Mouse (Mus musculus): ENCODE measurements around the gene Mrgprf. TPM values are rescaled to one million over a fixed set of nuclear protein-coding genes. Genes with fewer than 3 reads are reported as not detected.

The Mrgprf gene
- total RNA-seq, 1 experiment, result 0.49 TPM

GRCm38 (mm10) chr7:145301341-145302005, 845 bp downstream of the Mrgprf start:
- in situ Hi-C loops (cut with MboI; ENCODE audit: low sequenced_read_pairs in 2 of 2, unreplicated experiment in 2 of 2), result no loop called here
- Histone ChIP-seq H3K9me3 (ENCODE audit: control insufficient read depth, insufficient read depth, low read depth, low read length) (no peaks in the 10 kb centered on the region), H3K9ac (ENCODE audit: insufficient read depth, low read depth, low read length, poor library complexity, severe bottlenecking) (no peak overlapping the region), H3K4me1 (ENCODE audit: control insufficient read depth in 2 of 2, insufficient read depth in 2 of 2, low read length in 2 of 2, poor library complexity in 1 of 2) (peaks cover 0 to 4% of the 10 kb centered on the region in 2 experiments; a peak in 1 of 4 replicates), H3K27ac (ENCODE audit: insufficient read depth, low read depth, low read length, poor library complexity, severe bottlenecking) (no peak overlapping the region), H3K4me3 (ENCODE audit: insufficient read depth in 1 of 2, low read depth in 1 of 2, low read length in 2 of 2, poor library complexity in 1 of 2, severe bottlenecking in 1 of 2) (no peak overlapping the region), H3K36me3 (ENCODE audit: control insufficient read depth, insufficient read depth, low read length, poor library complexity, severe bottlenecking) (no peaks in the 10 kb centered on the region)
- TF ChIP-seq HCFC1 (IDR thresholded peaks at IDR 0.05; ENCODE audit: borderline replicate concordance, insufficient read depth, low read length) (no peak), MAFK (IDR thresholded peaks at IDR 0.05; ENCODE audit: insufficient read depth, low read depth, low read length) (no peak)
- no peak for DNase-seq (ENCODE audit: low read depth, low spot score)

DNA sequence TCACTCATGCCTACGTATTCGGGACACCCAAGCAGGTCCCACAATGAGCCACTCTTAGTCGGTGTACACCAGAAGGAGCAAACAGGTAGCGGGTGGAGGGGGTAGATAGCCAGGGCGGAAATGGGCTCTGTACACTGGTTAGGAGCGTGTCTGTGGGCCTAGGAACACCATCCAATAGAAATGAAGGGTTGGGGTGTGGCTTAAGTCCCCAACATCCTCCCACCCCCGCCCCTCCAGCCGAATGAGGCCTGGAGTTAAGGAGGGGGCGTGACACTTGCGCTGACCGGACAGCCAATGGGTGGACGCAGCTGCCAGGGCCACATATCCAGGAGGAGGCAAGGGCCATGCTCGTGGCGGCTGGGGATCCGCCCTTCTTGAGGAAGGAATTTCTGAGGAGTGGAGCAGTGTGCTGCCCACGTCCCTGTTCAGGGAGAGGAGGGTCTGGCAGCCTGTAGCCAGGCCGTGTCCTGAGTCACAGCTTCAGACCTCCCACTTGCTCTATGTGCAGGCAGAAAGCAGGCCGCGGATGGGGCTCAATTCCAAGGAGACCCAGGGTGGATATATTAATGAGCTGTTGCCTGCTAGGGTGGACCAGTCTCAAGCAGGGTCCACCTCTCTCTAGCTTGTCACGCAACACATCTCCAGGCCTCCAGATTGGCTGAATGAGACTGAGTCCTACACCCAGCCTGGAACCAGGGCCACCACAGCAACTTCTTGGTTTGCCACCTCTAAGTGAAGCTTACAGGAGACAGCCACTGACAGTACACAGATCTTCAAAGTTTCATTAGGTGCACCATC, 2.1 kb downstream of the Mrgprf start:
- Histone ChIP-seq H3K9me3 (ENCODE audit: control insufficient read depth, insufficient read depth, low read depth, low read length) (no peaks in the 10 kb centered on the region), H3K4me1 (ENCODE audit: control insufficient read depth in 2 of 2, insufficient read depth in 2 of 2, low read length in 2 of 2, poor library complexity in 1 of 2) (peaks cover 0 to 4% of the 10 kb centered on the region in 2 experiments; a peak in 1 of 4 replicates), H3K9ac (ENCODE audit: insufficient read depth, low read depth, low read length, poor library complexity, severe bottlenecking) (peak overlapping the region; percentile 10; the same call in 1 of the 2 replicates), H3K36me3 (ENCODE audit: control insufficient read depth, insufficient read depth, low read length, poor library complexity, severe bottlenecking) (no peaks in the 10 kb centered on the region), H3K4me3 (ENCODE audit: insufficient read depth in 1 of 2, low read depth in 1 of 2, low read length in 2 of 2, poor library complexity in 1 of 2, severe bottlenecking in 1 of 2) (peak overlapping the region in 1 of 2 experiments; percentile 42; a peak in 2 of 4 replicates), H3K27ac (ENCODE audit: insufficient read depth, low read depth, low read length, poor library complexity, severe bottlenecking) (no peak overlapping the region)
- no peak for TF ChIP-seq CHD2 (IDR thresholded peaks at IDR 0.05; ENCODE audit: low read depth, low read length)
- TF ChIP-seq ZNF384 (IDR thresholded peaks at IDR 0.05; ENCODE audit: low read depth, low read length), result no peak
- no peak for TF ChIP-seq ZC3H11A (IDR thresholded peaks at IDR 0.05; ENCODE audit: borderline replicate concordance, low read depth, low read length)
- TF ChIP-seq HCFC1 (IDR thresholded peaks at IDR 0.05; ENCODE audit: borderline replicate concordance, insufficient read depth, low read length), result no peak
- no peak for TF ChIP-seq MAFK (IDR thresholded peaks at IDR 0.05; ENCODE audit: insufficient read depth, low read depth, low read length)
- in situ Hi-C loops (cut with MboI; ENCODE audit: low sequenced_read_pairs in 2 of 2, unreplicated experiment in 2 of 2), result no loop called here
- peak; percentile 69 for DNase-seq (ENCODE audit: low read depth, low spot score)

DNA sequence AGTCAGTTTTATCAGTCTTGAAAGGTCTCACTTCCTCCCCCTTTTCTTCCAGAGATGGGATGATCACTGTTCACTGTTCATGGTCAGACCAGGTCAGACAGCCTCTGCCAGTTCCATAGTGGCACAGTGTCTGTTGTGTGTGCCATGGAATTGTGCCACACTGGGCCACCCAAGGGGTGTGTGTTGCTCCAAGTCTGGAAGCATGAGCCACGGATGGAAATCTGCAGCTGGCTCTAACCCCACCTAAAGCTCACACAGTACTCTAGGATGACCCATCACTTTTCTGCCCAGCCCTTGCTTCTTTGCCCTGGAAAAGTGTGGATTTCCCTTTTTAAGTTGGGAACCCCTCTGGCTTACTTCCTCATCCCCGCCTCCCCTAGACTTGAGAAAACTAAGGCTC, 3.5 kb downstream of the Mrgprf start:
- DNase-seq (ENCODE audit: low read depth, low spot score), result no peak

DNA sequence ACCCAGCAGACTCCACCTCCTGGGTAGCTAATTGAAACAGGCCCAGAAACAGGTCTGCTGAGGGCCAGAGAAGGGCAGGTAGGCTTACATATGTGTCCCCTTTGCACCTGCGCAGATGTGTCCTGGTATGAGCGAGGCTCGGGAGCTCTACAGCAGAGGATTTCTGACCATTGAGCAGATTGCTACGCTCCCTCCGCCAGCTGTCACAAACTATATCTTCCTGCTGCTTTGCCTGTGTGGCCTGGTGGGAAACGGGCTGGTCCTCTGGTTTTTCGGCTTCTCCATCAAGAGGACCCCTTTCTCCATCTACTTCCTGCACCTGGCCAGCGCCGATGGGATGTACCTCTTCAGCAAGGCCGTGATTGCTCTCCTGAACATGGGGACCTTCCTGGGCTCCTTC, 7.0 kb downstream of the Mrgprf start:
- no peak for DNase-seq (ENCODE audit: low read depth, low spot score)
- Histone ChIP-seq H3K36me3 (ENCODE audit: control insufficient read depth, insufficient read depth, low read length, poor library complexity, severe bottlenecking) (no peaks in the 10 kb centered on the region), H3K4me3 (ENCODE audit: insufficient read depth in 1 of 2, low read depth in 1 of 2, low read length in 2 of 2, poor library complexity in 1 of 2, severe bottlenecking in 1 of 2) (no peak overlapping the region; a peak in 1 of 4 replicates), H3K27ac (ENCODE audit: insufficient read depth, low read depth, low read length, poor library complexity, severe bottlenecking) (no peak overlapping the region), H3K9me3 (ENCODE audit: control insufficient read depth, insufficient read depth, low read depth, low read length) (no peaks in the 10 kb centered on the region), H3K9ac (ENCODE audit: insufficient read depth, low read depth, low read length, poor library complexity, severe bottlenecking) (no peak overlapping the region), H3K4me1 (ENCODE audit: control insufficient read depth in 2 of 2, insufficient read depth in 2 of 2, low read length in 2 of 2, poor library complexity in 1 of 2) (peaks cover 0 to 2% of the 10 kb centered on the region in 2 experiments; a peak in 1 of 4 replicates)
- TF ChIP-seq CHD2 (IDR thresholded peaks at IDR 0.05; ENCODE audit: low read depth, low read length), result no peak
- TF ChIP-seq HCFC1 (IDR thresholded peaks at IDR 0.05; ENCODE audit: borderline replicate concordance, insufficient read depth, low read length), result no peak
- no peak for TF ChIP-seq ZC3H11A (IDR thresholded peaks at IDR 0.05; ENCODE audit: borderline replicate concordance, low read depth, low read length)
- no peak for TF ChIP-seq ZNF384 (IDR thresholded peaks at IDR 0.05; ENCODE audit: low read depth, low read length)
- no peak for TF ChIP-seq MAFK (IDR thresholded peaks at IDR 0.05; ENCODE audit: insufficient read depth, low read depth, low read length)
- in situ Hi-C loops (cut with MboI; ENCODE audit: low sequenced_read_pairs in 2 of 2, unreplicated experiment in 2 of 2), result no loop called here

More for the DNA sequence above, 3.5 kb downstream of the Mrgprf start:
- no peak for TF ChIP-seq HCFC1 (IDR thresholded peaks at IDR 0.05; ENCODE audit: borderline replicate concordance, insufficient read depth, low read length)
- TF ChIP-seq CHD2 (IDR thresholded peaks at IDR 0.05; ENCODE audit: low read depth, low read length), result no peak
- no peak for TF ChIP-seq MAFK (IDR thresholded peaks at IDR 0.05; ENCODE audit: insufficient read depth, low read depth, low read length)
- no peak for TF ChIP-seq ZC3H11A (IDR thresholded peaks at IDR 0.05; ENCODE audit: borderline replicate concordance, low read depth, low read length)
- TF ChIP-seq ZNF384 (IDR thresholded peaks at IDR 0.05; ENCODE audit: low read depth, low read length), result no peak
- no peaks in the 10 kb centered on the region for H3K9me3 ChIP-seq (ENCODE audit: control insufficient read depth, insufficient read depth, low read depth, low read length)
- H3K4me1 ChIP-seq (ENCODE audit: control insufficient read depth in 2 of 2, insufficient read depth in 2 of 2, low read length in 2 of 2, poor library complexity in 1 of 2), result peaks cover 0 to 4% of the 10 kb centered on the region in 2 experiments; a peak in 1 of 4 replicates
- H3K27ac ChIP-seq (ENCODE audit: insufficient read depth, low read depth, low read length, poor library complexity, severe bottlenecking), result no peak overlapping the region
- no peak overlapping the region for H3K9ac ChIP-seq (ENCODE audit: insufficient read depth, low read depth, low read length, poor library complexity, severe bottlenecking)
- in situ Hi-C loops (cut with MboI; ENCODE audit: low sequenced_read_pairs in 2 of 2, unreplicated experiment in 2 of 2), result no loop called here
- H3K36me3 ChIP-seq (ENCODE audit: control insufficient read depth, insufficient read depth, low read length, poor library complexity, severe bottlenecking), result no peaks in the 10 kb centered on the region
- H3K4me3 ChIP-seq (ENCODE audit: insufficient read depth in 1 of 2, low read depth in 1 of 2, low read length in 2 of 2, poor library complexity in 1 of 2, severe bottlenecking in 1 of 2), result no peak overlapping the region
